Mouse (Mus musculus) midbrain, embryonic 13.5 days (tissue): Measurements from ENCODE around the gene Ccpg1. TPM values are rescaled to one million over a fixed set of nuclear protein-coding genes. Genes with fewer than 3 reads are reported as not detected.

ENCODE experiments used
- ATAC-seq: fragments of 200-750 bp; cut with Nextera tagmentation; 2 replicates; pipeline ENCODE4 v1.8.0; 2017; ENCODE audit warnings: mild to moderate bottlenecking, moderate TSS enrichment, moderate library complexity
- H3K27ac ChIP-seq: fragments of 300-500 bp; sonication (generic); 2 replicates; pipeline ENCODE4 v1.5.1; 2015; ENCODE audit warnings: inconsistent platforms, mild to moderate bottlenecking, moderate library complexity
- H3K27me3 ChIP-seq: fragments of 300-500 bp; sonication (generic); 2 replicates; pipeline ENCODE4 v1.6.1; 2015; ENCODE audit warnings: mild to moderate bottlenecking, inconsistent platforms
- H3K36me3 ChIP-seq: fragments of 300-500 bp; sonication (generic); 2 replicates; pipeline ENCODE4 v1.6.1; 2015; ENCODE audit warnings: mild to moderate bottlenecking, inconsistent platforms
- H3K4me1 ChIP-seq: fragments of 300-500 bp; sonication (generic); replicated peaks from 2 replicates; pipeline ENCODE4 v1.6.1; 2015; ENCODE audit warnings: inconsistent platforms
- H3K4me2 ChIP-seq: fragments of 300-500 bp; sonication (generic); replicated peaks from 2 replicates; pipeline ENCODE4 v1.6.1; 2015; ENCODE audit warnings: moderate library complexity, mild to moderate bottlenecking, inconsistent platforms
- H3K4me3 ChIP-seq: fragments of 300-500 bp; sonication (generic); replicated peaks from 2 replicates; pipeline ENCODE4 v1.5.1; 2015; ENCODE audit warnings: mild to moderate bottlenecking, inconsistent platforms
- H3K9ac ChIP-seq: fragments of 300-500 bp; sonication (generic); replicated peaks from 2 replicates; pipeline ENCODE4 v1.6.1; 2015; ENCODE audit warnings: mild to moderate bottlenecking, inconsistent platforms
- H3K9me3 ChIP-seq: fragments of 300-500 bp; sonication (generic); 2 replicates; pipeline ENCODE4 v1.6.1; 2016; ENCODE audit warnings: mild to moderate bottlenecking, inconsistent platforms
- WGBS: fragments of 180-500 bp; shearing (Covaris S2); methylation state at CpG from one replicate; pipeline ENCODE4 v1.1.7; 2015; 5-methylcytosine and 5-hydroxymethylcytosine counted together
- polyA plus RNA-seq: library from polyadenylated mRNA; unstranded; fragments of >200 nt; fragmentation: Nextera tagmentation; extraction: Ambion mirVana; gene quantifications from 2 replicates; pipeline ENCODE4 v1.2.1, GENCODE M21; 2015

The Ccpg1 gene
- 43.2 and 45.2 TPM in 2 replicates for polyA plus RNA-seq

- Histone ChIP-seq H3K27ac (peak within 1 kb of the TSS; percentile 91), H3K9ac (peak within 1 kb of the TSS; percentile 90), H3K36me3 (no peaks in the 10 kb centered on the region), H3K4me2 (peak within 1 kb of the TSS; percentile 91), H3K9me3 (no peaks in the 10 kb centered on the region), H3K27me3 (no peaks in the 10 kb centered on the region), H3K4me3 (peak within 1 kb of the TSS; percentile 90), H3K4me1 (peaks cover 26% of the 10 kb centered on the region)
- ATAC-seq = peak; percentile 100
- WGBS = under 1% methylated on average over 88 of the region's 88 CpGs
Observed at GRCm38 (mm10) chr9:72985250-72986220, at the start of gene Ccpg1, which contains the start of gene Ccpg1os. TSS of gene Ccpg1 (plus strand) at chr9:72985429. TSS of gene Ccpg1os (minus strand) at chr9:72985382.

- no peak overlapping the region for H3K9ac ChIP-seq
- H3K4me3 ChIP-seq = no peak overlapping the region
- no peak for ATAC-seq
- no peaks in the 10 kb centered on the region for H3K27me3 ChIP-seq
- 0 out of 2 replicates have a peak, but pooled peaks cover 5% of the 10 kb centered on the region for H3K4me1 ChIP-seq
- no peaks in the 10 kb centered on the region for H3K9me3 ChIP-seq
- H3K4me2 ChIP-seq = no peak overlapping the region
- 78% methylated on average over 2 of the region's 2 CpGs for WGBS
- H3K36me3 ChIP-seq = peaks cover 16% of the 10 kb centered on the region; the same call in 1 of the 2 replicates
- H3K27ac ChIP-seq = no peak overlapping the region
Observed at GRCm38 (mm10) chr9:72936301-72936700, 48.9 kb upstream of the Ccpg1 start.

GRCm38 (mm10) chr9:72943424-72943823 lies 41.8 kb upstream of the Ccpg1 start:
- no peaks in the 10 kb centered on the region for H3K4me1 ChIP-seq
- H3K36me3 ChIP-seq = peaks cover 35% of the 10 kb centered on the region
- H3K27me3 ChIP-seq = no peaks in the 10 kb centered on the region
- H3K9ac ChIP-seq = no peak overlapping the region
- 60% methylated on average over 3 of the region's 3 CpGs for WGBS
- H3K9me3 ChIP-seq = no peaks in the 10 kb centered on the region
- no peak for ATAC-seq
- no peak overlapping the region for H3K27ac ChIP-seq
- no peak overlapping the region for H3K4me2 ChIP-seq
- no peak overlapping the region for H3K4me3 ChIP-seq

GRCm38 (mm10) chr9:72944286-72944685 lies 40.9 kb upstream of the Ccpg1 start:
- 92% methylated on average over 13 of the region's 13 CpGs for WGBS
- H3K36me3 ChIP-seq = peaks cover 35% of the 10 kb centered on the region
- H3K9me3 ChIP-seq = no peaks in the 10 kb centered on the region
- H3K9ac ChIP-seq = no peak overlapping the region
- H3K4me2 ChIP-seq = no peak overlapping the region
- H3K27me3 ChIP-seq = no peaks in the 10 kb centered on the region
- no peak for ATAC-seq
- H3K27ac ChIP-seq = no peak overlapping the region
- H3K4me3 ChIP-seq = no peak overlapping the region
- H3K4me1 ChIP-seq = no peaks in the 10 kb centered on the region

- 98% methylated on average over 1 of the region's 1 CpGs for WGBS
- H3K9me3 ChIP-seq = no peaks in the 10 kb centered on the region
- peaks cover 39% of the 10 kb centered on the region for H3K36me3 ChIP-seq
- H3K4me1 ChIP-seq = no peaks in the 10 kb centered on the region
- no peak overlapping the region for H3K4me3 ChIP-seq
- no peak overlapping the region for H3K9ac ChIP-seq
- H3K4me2 ChIP-seq = no peak overlapping the region
- H3K27ac ChIP-seq = no peak overlapping the region
- H3K27me3 ChIP-seq = no peaks in the 10 kb centered on the region
- ATAC-seq = no peak
Observed at GRCm38 (mm10) chr9:72947010-72947409, 38.2 kb upstream of the Ccpg1 start.

GRCm38 (mm10) chr9:72949572-72949971 lies 35.7 kb upstream of the Ccpg1 start:
- H3K4me3 ChIP-seq = no peak overlapping the region
- peaks cover 29% of the 10 kb centered on the region for H3K36me3 ChIP-seq
- no peak overlapping the region for H3K4me2 ChIP-seq
- H3K4me1 ChIP-seq = no peaks in the 10 kb centered on the region
- ATAC-seq = no peak
- H3K9ac ChIP-seq = no peak overlapping the region
- H3K9me3 ChIP-seq = no peaks in the 10 kb centered on the region
- WGBS = 82% methylated on average over 7 of the region's 7 CpGs
- no peaks in the 10 kb centered on the region for H3K27me3 ChIP-seq
- H3K27ac ChIP-seq = no peak overlapping the region

- 50% methylated on average over 2 of the region's 2 CpGs for WGBS
- no peak for ATAC-seq
- Histone ChIP-seq H3K27me3 (no peaks in the 10 kb centered on the region), H3K4me2 (no peak overlapping the region), H3K36me3 (peaks cover under 1% of the 10 kb centered on the region; the same call in 1 of the 2 replicates), H3K27ac (no peak overlapping the region), H3K9ac (no peak overlapping the region), H3K9me3 (no peaks in the 10 kb centered on the region), H3K4me1 (peaks cover 9% of the 10 kb centered on the region), H3K4me3 (no peak overlapping the region)
Observed at GRCm38 (mm10) chr9:72954746-72955145, 30.5 kb upstream of the Ccpg1 start.

- 19% methylated on average over 1 of the region's 1 CpGs for WGBS
- Histone ChIP-seq H3K9me3 (no peaks in the 10 kb centered on the region), H3K36me3 (no peaks in the 10 kb centered on the region), H3K4me1 (peaks cover 9% of the 10 kb centered on the region), H3K27me3 (no peaks in the 10 kb centered on the region), H3K9ac (no peak overlapping the region), H3K4me3 (no peak overlapping the region), H3K4me2 (no peak overlapping the region), H3K27ac (no peak overlapping the region)
- ATAC-seq = no peak
Observed at GRCm38 (mm10) chr9:72955546-72955945, 29.7 kb upstream of the Ccpg1 start.

GRCm38 (mm10) chr9:72958521-72959450 lies 26.4 kb upstream of the Ccpg1 start, which contains the start of the genes Dyx1c1 and Gm44503:
TSS of gene Dyx1c1 (plus strand) at chr9:72958785.
TSS of gene Gm44503 (plus strand) at chr9:72958852.
- peak within 1 kb of the TSS; percentile 57 for H3K9ac ChIP-seq
- no peaks in the 10 kb centered on the region for H3K27me3 ChIP-seq
- H3K9me3 ChIP-seq = no peaks in the 10 kb centered on the region
- peak within 1 kb of the TSS; percentile 58 for H3K4me3 ChIP-seq
- 0 out of 2 replicates have a peak within 1 kb of the TSS, but pooled peaks have one; percentile 14 for H3K27ac ChIP-seq
- H3K4me2 ChIP-seq = peak within 1 kb of the TSS; percentile 65
- peak; percentile 98 for ATAC-seq
- peaks cover 9% of the 10 kb centered on the region for H3K4me1 ChIP-seq
- no peaks in the 10 kb centered on the region for H3K36me3 ChIP-seq
- whole genome bisulfite sequencing = 2% methylated on average over 43 of the region's 43 CpGs

- Histone ChIP-seq H3K9me3 (no peaks in the 10 kb centered on the region), H3K4me3 (no peak overlapping the region), H3K27me3 (no peaks in the 10 kb centered on the region), H3K27ac (no peak overlapping the region), H3K4me1 (peaks cover 9% of the 10 kb centered on the region), H3K9ac (no peak overlapping the region), H3K4me2 (no peak overlapping the region), H3K36me3 (no peaks in the 10 kb centered on the region)
- WGBS = 81% methylated on average over 8 of the region's 8 CpGs
- ATAC-seq = no peak
Observed at GRCm38 (mm10) chr9:72961346-72961745, 23.9 kb upstream of the Ccpg1 start.

GRCm38 (mm10) chr9:72961959-72962358 lies 23.3 kb upstream of the Ccpg1 start:
- H3K27ac ChIP-seq = no peak overlapping the region
- H3K4me2 ChIP-seq = no peak overlapping the region
- H3K4me3 ChIP-seq = no peak overlapping the region
- no peaks in the 10 kb centered on the region for H3K9me3 ChIP-seq
- H3K4me1 ChIP-seq = peaks cover 9% of the 10 kb centered on the region
- H3K27me3 ChIP-seq = no peaks in the 10 kb centered on the region
- 78% methylated on average over 15 of the region's 15 CpGs for WGBS
- H3K36me3 ChIP-seq = no peaks in the 10 kb centered on the region
- no peak for ATAC-seq
- H3K9ac ChIP-seq = no peak overlapping the region
